Comparison of ENCODE assay signal across 8 mouse cellular contexts in genomic region chr9:61947402-61948346, GRCm38 (mm10). TPM values are rescaled to one million over a fixed set of nuclear protein-coding genes. Genes with fewer than 3 reads are reported as not detected.
DNase-seq lines count a peak whose midpoint lies in the region; ATAC-seq lines count a peak whose summit lies in the region.

No protein-coding gene starts in this region.

- H3K4me1 ChIP-seq in forebrain, embryonic 14.5 days (ENCODE audit: control insufficient read depth, insufficient read depth, low read length), result peaks cover 5% of the 10 kb centered on the region; the same call in 1 of the 2 replicates
- H3K4me1 ChIP-seq in lung, embryonic 15.5 days, result peaks cover 14% of the 10 kb centered on the region

- peak; percentile 64 for DNase-seq in MEL-GATA-1-ER (ENCODE audit: extremely low read depth, low read depth)
- peak; percentile 51 for DNase-seq in cerebellum, adult 11 months
- peak; percentile 95 for DNase-seq in forebrain, embryonic 14.5 days (ENCODE audit: low spot score)
- DNase-seq in heart, postnatal 25 days (ENCODE audit: low spot score), result peak; percentile 56
- DNase-seq in layer of hippocampus, adult 18-20 months (ENCODE audit: low spot score in 2 of 2), result peak; percentile 48 to 71
- peak; percentile 58 for DNase-seq in ovary, postnatal 14 days (ENCODE audit: low spot score)
- peak; percentile 64 to 82 for DNase-seq in thymus, postnatal 10 days (ENCODE audit: low spot score in 2 of 2)

- whole genome bisulfite sequencing in forebrain, embryonic 14.5 days, result 6% methylated on average over 24 of the region's 24 CpGs
- WGBS in lung, embryonic 15.5 days, result 5% methylated on average over 24 of the region's 24 CpGs

- peak overlapping the region; percentile 36; the same call in 1 of the 2 replicates for H3K27ac ChIP-seq in forebrain, embryonic 14.5 days (ENCODE audit: low read depth, low read length)
- no peak overlapping the region for H3K27ac ChIP-seq in lung, embryonic 15.5 days

- ATAC-seq in forebrain, embryonic 14.5 days, result peak; percentile 79
- ATAC-seq in lung, embryonic 15.5 days (ENCODE audit: borderline replicate concordance, extremely low read depth, low FRiP score, low TSS enrichment), result peak; percentile 79

- no peaks in the 10 kb centered on the region for H3K9me3 ChIP-seq in forebrain, embryonic 14.5 days (replicated peaks; ENCODE audit: control insufficient read depth, low read length)
- H3K9me3 ChIP-seq in lung, embryonic 15.5 days, result no peaks in the 10 kb centered on the region

- H3K36me3 ChIP-seq in forebrain, embryonic 14.5 days (ENCODE audit: control insufficient read depth, insufficient read depth, low read length), result peaks cover 11% of the 10 kb centered on the region
- peaks cover 10% of the 10 kb centered on the region for H3K36me3 ChIP-seq in lung, embryonic 15.5 days

- peak overlapping the region; percentile 51; the same call in 1 of the 2 replicates for H3K9ac ChIP-seq in forebrain, embryonic 14.5 days (ENCODE audit: low read length)
- peak overlapping the region; percentile 27 for H3K9ac ChIP-seq in lung, embryonic 15.5 days

- H3K4me2 ChIP-seq in forebrain, embryonic 14.5 days (ENCODE audit: low read length), result peak overlapping the region; percentile 93
- peak overlapping the region; percentile 90 for H3K4me2 ChIP-seq in lung, embryonic 15.5 days

- peak overlapping the region; percentile 72 for H3K4me3 ChIP-seq in forebrain, embryonic 14.5 days (ENCODE audit: low read depth, low read length)
- H3K4me3 ChIP-seq in lung, embryonic 15.5 days, result peak overlapping the region; percentile 93

- H3K27me3 ChIP-seq in forebrain, embryonic 14.5 days (replicated peaks; ENCODE audit: control insufficient read depth, insufficient read depth, low read length), result no peaks in the 10 kb centered on the region
- H3K27me3 ChIP-seq in lung, embryonic 15.5 days, result no peaks in the 10 kb centered on the region

- intact Hi-C loops in heart, postnatal 25 days (cut with DNase I), result loop anchor here (2.0 to 5.0 kb wide), 2 partner anchors 35 to 295 kb away; no protein-coding TSS in a partner anchor

RNA-seq across cellular contexts. Expression of gene Kif23, which starts 1.1 kb away (rescaled TPM):
- polyA plus RNA-seq in forebrain, embryonic 14.5 days (2014; fragmentation: Nextera tagmentation; extraction: Ambion mirVana), result 43.2 and 49.6 TPM in 2 replicates
- total RNA-seq in heart, postnatal 25 days (2021), result 1 to 10 TPM; 3.5 to 3.7 TPM
- total RNA-seq in layer of hippocampus, adult 18-20 months (2021), result 1 to 10 TPM in 1 of 2 experiments, under 1 TPM in 1; 0.58 to 1.6 TPM
- 143 and 158 TPM in 2 replicates for polyA plus RNA-seq in lung, embryonic 15.5 days (2015; fragmentation: Nextera tagmentation; extraction: Ambion mirVana)

RNA-seq across cellular contexts. Expression of gene Rplp1, which starts 33.3 kb away (rescaled TPM):
- 964 and 1,342 TPM in 2 replicates for polyA plus RNA-seq in forebrain, embryonic 14.5 days (2014; fragmentation: Nextera tagmentation; extraction: Ambion mirVana)
- total RNA-seq in heart, postnatal 25 days (2021), result 1,000 to 10,000 TPM; 1,445 to 1,467 TPM
- 1,000 to 10,000 TPM; 1,684 to 1,728 TPM for total RNA-seq in layer of hippocampus, adult 18-20 months (2021)
- 1,214 and 1,323 TPM in 2 replicates for polyA plus RNA-seq in lung, embryonic 15.5 days (2015; fragmentation: Nextera tagmentation; extraction: Ambion mirVana)
